Mouse (Mus musculus) lung, postnatal 0 days (tissue): ENCODE results near the gene Slfn8.

ENCODE experiments used
- CTCF ChIP-seq: IDR thresholded peaks from 2 replicates; pipeline ENCODE4 v1.5.1; 2016; ENCODE audit warnings: antibody characterized with exemption, mild to moderate bottlenecking
- EP300 ChIP-seq: IDR thresholded peaks from 2 replicates; pipeline ENCODE4 v1.6.1; 2016; ENCODE audit warnings: antibody characterized with exemption, mild to moderate bottlenecking, control low read depth

DNA sequence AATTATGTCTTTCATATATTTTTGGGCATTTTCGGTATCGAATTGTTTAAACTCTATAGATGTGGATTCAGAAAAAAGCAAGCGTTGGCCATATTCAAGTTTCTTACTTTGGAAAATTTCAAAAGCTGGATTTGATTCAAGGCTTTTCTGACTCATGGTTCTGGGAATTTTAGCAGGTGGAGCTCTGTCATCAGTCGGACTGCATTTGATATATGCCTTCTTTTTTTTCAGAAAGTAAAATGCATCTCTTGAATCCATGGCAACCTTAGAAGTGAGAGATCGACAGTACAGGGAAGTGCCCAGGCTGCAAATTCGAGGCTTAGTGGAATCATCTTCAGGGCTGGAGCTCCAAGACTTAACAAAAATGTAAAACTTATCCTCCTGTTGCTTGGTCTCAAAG is 33.0 kb downstream of the Slfn8 start:
- TF ChIP-seq CTCF (no peak), EP300 (no peak)
